Mouse (Mus musculus): ENCODE data around the gene Ccl7. TPM values are rescaled to one million over a fixed set of nuclear protein-coding genes. Genes with fewer than 3 reads are reported as not detected.
A peak's percentile ranks its signal among the peaks of the same experiment; 100 is the strongest.

Ccl7 gene
- polyA plus RNA-seq, 1 experiment from 2014 or later, result 1.9 TPM

DNA sequence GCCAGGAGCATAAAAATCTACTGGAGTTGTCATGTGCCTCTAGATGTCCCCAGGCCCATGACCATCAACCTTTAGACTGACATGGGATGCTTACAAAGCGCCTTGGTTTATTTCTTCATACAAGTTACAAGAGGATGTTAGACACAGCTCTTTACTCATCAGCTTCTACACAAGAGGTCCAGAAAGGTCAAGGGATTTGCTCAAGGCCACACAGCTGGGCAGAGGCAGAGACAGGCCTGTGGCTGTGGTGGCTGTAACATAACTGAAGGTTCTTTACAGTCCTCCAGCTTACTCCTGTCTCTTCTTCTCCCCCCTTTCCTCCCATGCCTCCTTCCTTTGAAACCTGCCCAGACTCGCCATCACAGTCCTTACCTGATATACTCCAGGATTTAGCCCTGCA lies 15.3 kb upstream of the Ccl7 start:
- Histone ChIP-seq H3K9ac (no peak overlapping the region), H3K9me3 (ENCODE audit: control insufficient read depth, low read length) (no peaks in the 10 kb centered on the region), H3K4me2 (replicated peaks) (no peak overlapping the region), H3K36me3 (replicated peaks; ENCODE audit: control insufficient read depth, insufficient read depth) (no peaks in the 10 kb centered on the region), H3K4me3 (replicated peaks; ENCODE audit: low read length) (no peak overlapping the region), H3K4me1 (replicated peaks; ENCODE audit: control insufficient read depth, insufficient read depth, low read length) (peaks cover under 1% of the 10 kb centered on the region; the same call in 1 of the 2 replicates), H3K27me3 (ENCODE audit: control insufficient read depth, insufficient read depth, low read length) (no peaks in the 10 kb centered on the region), H3K27ac (no peak overlapping the region)
- WGBS, result 83% methylated on average over 2 of the region's 2 CpGs
- ATAC-seq (ENCODE audit: low FRiP score) (no peak), DNase-seq (ENCODE audit: low spot score) (no peak)

DNA sequence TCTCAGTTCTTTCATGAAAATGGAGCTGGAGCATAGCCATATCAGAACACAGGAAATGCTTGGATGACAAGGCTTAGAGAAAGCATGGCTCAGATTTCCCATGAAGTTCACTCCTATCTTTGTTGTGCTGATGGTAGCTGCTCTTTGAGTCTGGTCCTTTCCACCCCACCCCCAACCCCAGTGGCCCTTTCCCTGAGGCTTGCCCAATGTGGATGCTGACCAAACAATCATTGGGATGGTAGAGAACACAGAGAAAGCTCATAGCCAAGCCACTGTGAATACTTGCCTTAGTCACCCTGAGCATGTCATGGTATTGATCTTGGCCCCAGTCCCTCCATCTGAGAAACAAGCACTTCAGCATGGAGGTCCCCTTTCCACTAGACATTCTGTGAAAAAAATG lies 13.4 kb upstream of the Ccl7 start:
- Histone ChIP-seq H3K36me3 (replicated peaks; ENCODE audit: control insufficient read depth, insufficient read depth) (no peaks in the 10 kb centered on the region), H3K27me3 (ENCODE audit: control insufficient read depth, insufficient read depth, low read length) (no peaks in the 10 kb centered on the region), H3K4me1 (replicated peaks; ENCODE audit: control insufficient read depth, insufficient read depth, low read length) (peaks cover 3% of the 10 kb centered on the region; the same call in 1 of the 2 replicates), H3K4me3 (replicated peaks; ENCODE audit: low read length) (no peak overlapping the region), H3K9me3 (ENCODE audit: control insufficient read depth, low read length) (no peaks in the 10 kb centered on the region), H3K27ac (0 out of 2 replicates have a peak overlapping the region, but pooled peaks have one; percentile 16), H3K4me2 (replicated peaks) (no peak overlapping the region), H3K9ac (no peak overlapping the region)
- ATAC-seq (ENCODE audit: low FRiP score) (no peak), DNase-seq (ENCODE audit: low spot score) (no peak)

DNA sequence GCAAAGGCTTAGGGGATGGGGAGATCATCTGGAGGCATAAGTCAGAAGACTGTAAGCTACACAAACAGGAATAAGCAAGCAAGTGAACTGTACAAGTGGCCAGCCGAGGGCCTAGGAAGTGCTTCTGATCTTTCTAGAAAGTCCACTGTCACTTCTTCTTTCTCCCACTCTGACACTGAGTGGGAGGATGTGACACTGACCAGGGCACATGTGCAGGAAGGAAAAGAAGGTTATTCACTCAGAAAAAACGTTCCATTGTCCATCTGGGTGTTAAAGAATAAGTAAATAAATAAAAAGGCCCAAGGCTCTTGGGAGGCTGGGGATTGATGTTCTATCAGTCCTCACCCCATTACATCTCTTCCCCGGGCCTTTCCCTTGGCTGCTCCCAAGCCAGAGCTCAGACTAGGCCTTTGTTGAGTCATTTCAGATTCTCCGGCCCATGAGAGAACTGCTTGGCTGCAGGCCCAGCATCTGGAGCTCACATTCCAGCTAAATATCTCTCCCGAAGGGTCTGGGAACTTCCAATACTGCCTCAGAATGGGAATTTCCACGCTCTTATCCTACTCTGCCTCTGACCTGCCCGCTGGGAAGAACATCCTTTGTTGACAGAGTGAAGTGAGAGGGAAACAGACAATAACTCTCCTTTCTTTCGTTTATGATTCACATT lies 12.7 kb upstream of the Ccl7 start:
- H3K27ac ChIP-seq, result 0 out of 2 replicates have a peak overlapping the region, but pooled peaks have one; percentile 16
- ATAC-seq (ENCODE audit: low FRiP score), result no peak
- no peak overlapping the region for H3K9ac ChIP-seq
- no peaks in the 10 kb centered on the region for H3K27me3 ChIP-seq (ENCODE audit: control insufficient read depth, insufficient read depth, low read length)
- H3K36me3 ChIP-seq (replicated peaks; ENCODE audit: control insufficient read depth, insufficient read depth), result no peaks in the 10 kb centered on the region
- no peak overlapping the region for H3K4me2 ChIP-seq (replicated peaks)
- DNase-seq (ENCODE audit: low spot score), result peak; percentile 61
- WGBS, result 29% methylated on average over 8 of the region's 8 CpGs
- peaks cover 3% of the 10 kb centered on the region; the same call in 1 of the 2 replicates for H3K4me1 ChIP-seq (replicated peaks; ENCODE audit: control insufficient read depth, insufficient read depth, low read length)
- H3K4me3 ChIP-seq (replicated peaks; ENCODE audit: low read length), result no peak overlapping the region
- no peaks in the 10 kb centered on the region for H3K9me3 ChIP-seq (ENCODE audit: control insufficient read depth, low read length)

DNA sequence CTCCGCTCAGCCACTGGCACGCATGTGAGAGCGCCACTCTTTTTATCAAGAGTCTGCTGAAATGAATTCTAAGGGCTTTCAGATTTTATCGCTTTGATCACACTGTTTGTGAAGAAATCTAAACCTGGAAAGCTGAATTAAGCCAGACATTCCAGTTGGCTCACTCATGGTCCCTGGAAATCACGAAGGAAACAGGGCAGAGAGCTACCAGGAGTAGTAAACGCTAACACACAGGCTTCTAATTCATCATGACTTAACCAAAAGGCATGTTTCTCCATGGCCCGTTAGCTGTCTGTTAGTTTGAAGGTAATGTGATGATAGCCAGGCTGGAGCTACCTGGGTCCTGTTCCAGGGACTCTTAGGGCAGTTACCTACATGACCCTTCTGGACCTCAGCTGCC lies 11.1 kb upstream of the Ccl7 start:
- H3K9me3 ChIP-seq (ENCODE audit: control insufficient read depth, low read length), result no peaks in the 10 kb centered on the region
- H3K27me3 ChIP-seq (ENCODE audit: control insufficient read depth, insufficient read depth, low read length), result no peaks in the 10 kb centered on the region
- no peak overlapping the region for H3K4me2 ChIP-seq (replicated peaks)
- H3K4me1 ChIP-seq (replicated peaks; ENCODE audit: control insufficient read depth, insufficient read depth, low read length), result peaks cover 3% of the 10 kb centered on the region; the same call in 1 of the 2 replicates
- no peaks in the 10 kb centered on the region for H3K36me3 ChIP-seq (replicated peaks; ENCODE audit: control insufficient read depth, insufficient read depth)
- WGBS, result 92% methylated on average over 7 of the region's 7 CpGs
- no peak overlapping the region for H3K9ac ChIP-seq
- DNase-seq (ENCODE audit: low spot score), result no peak
- no peak overlapping the region for H3K4me3 ChIP-seq (replicated peaks; ENCODE audit: low read length)
- ATAC-seq (ENCODE audit: low FRiP score), result no peak
- no peak overlapping the region for H3K27ac ChIP-seq

DNA sequence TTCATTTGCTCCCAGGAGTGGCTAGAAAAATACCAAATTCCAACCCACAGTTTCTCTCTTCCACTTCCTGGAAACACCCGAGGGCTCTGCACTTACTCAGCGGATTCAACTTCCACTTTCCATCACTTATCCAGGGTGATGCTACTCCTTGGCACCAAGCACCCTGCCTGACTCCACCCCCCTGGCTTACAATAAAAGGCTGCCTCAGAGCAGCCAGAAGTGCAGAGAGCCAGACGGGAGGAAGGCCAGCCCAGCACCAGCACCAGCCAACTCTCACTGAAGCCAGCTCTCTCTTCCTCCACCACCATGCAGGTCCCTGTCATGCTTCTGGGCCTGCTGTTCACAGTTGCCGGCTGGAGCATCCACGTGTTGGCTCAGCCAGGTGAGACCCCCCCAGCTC lies 10.2 kb upstream of the Ccl7 start, which contains the start of gene Ccl2:
TSS of gene Ccl2 (plus strand) at position 216 of the 400 bp plus-strand sequence.
- ATAC-seq (ENCODE audit: low FRiP score) (0 out of 2 replicates have a peak, but pooled peaks have one; percentile 57), DNase-seq (ENCODE audit: low spot score) (peak; percentile 71)
- Histone ChIP-seq H3K9me3 (ENCODE audit: control insufficient read depth, low read length) (no peaks in the 10 kb centered on the region), H3K27me3 (ENCODE audit: control insufficient read depth, insufficient read depth, low read length) (no peaks in the 10 kb centered on the region), H3K4me3 (replicated peaks; ENCODE audit: low read length) (no peak within 1 kb of the TSS), H3K36me3 (replicated peaks; ENCODE audit: control insufficient read depth, insufficient read depth) (no peaks in the 10 kb centered on the region), H3K9ac (no peak within 1 kb of the TSS), H3K4me1 (replicated peaks; ENCODE audit: control insufficient read depth, insufficient read depth, low read length) (peaks cover 3% of the 10 kb centered on the region; the same call in 1 of the 2 replicates), H3K27ac (no peak within 1 kb of the TSS), H3K4me2 (replicated peaks) (no peak within 1 kb of the TSS)
- WGBS, result 41% methylated on average over 5 of the region's 5 CpGs

DNA sequence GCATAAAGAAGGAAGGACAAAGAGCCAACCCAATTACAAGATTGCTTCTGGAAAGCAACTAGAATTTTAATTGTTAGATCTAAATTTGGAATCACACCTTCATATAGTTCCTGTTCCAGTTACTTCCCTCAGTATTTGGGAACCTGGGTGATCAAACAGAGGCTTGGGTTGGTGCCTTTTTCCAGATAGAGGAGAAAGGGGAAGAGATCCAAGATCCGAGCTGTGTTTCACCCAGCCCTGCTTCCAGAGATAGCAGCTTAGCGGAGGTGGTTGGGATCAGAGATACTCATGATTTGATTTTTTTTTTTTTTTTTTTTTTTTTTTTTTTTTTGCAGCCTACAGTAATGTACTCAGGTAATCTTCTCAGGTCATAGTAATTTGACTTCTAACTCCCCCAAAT lies 9.7 kb upstream of the Ccl7 start:
- WGBS, result 93% methylated on average over 2 of the region's 2 CpGs
- Histone ChIP-seq H3K9me3 (ENCODE audit: control insufficient read depth, low read length) (no peaks in the 10 kb centered on the region), H3K4me2 (replicated peaks) (no peak overlapping the region), H3K27me3 (ENCODE audit: control insufficient read depth, insufficient read depth, low read length) (no peaks in the 10 kb centered on the region), H3K36me3 (replicated peaks; ENCODE audit: control insufficient read depth, insufficient read depth) (no peaks in the 10 kb centered on the region), H3K9ac (no peak overlapping the region), H3K4me1 (replicated peaks; ENCODE audit: control insufficient read depth, insufficient read depth, low read length) (peaks cover 3% of the 10 kb centered on the region; the same call in 1 of the 2 replicates), H3K4me3 (replicated peaks; ENCODE audit: low read length) (no peak overlapping the region), H3K27ac (no peak overlapping the region)
- ATAC-seq (ENCODE audit: low FRiP score) (no peak), DNase-seq (ENCODE audit: low spot score) (no peak)

DNA sequence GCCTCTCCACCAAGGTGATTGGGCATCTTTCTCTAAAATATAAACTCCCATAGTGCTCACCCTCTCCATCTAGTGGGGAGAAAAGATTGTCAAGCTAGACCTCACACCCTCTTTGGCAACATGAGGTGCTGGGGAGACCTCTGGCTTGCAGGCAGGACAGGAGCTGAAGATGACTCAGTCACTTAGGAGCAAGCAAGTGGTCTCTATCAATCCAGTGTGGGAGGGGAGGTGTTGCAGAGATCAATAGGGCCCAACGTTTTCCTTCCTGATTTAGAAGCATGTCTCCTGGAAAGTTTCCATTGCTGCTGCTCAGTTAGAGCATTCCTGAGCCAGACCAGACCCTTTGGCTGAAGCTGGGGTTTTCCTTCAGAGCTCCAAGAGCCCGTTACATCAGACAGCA lies 7.0 kb upstream of the Ccl7 start, which contains the start of gene Gm17268:
TSS of gene Gm17268 (minus strand) at position 28 of the 400 bp plus-strand sequence.
- Histone ChIP-seq H3K27me3 (ENCODE audit: control insufficient read depth, insufficient read depth, low read length) (no peaks in the 10 kb centered on the region), H3K4me2 (replicated peaks) (no peak within 1 kb of the TSS), H3K4me1 (replicated peaks; ENCODE audit: control insufficient read depth, insufficient read depth, low read length) (peaks cover 3% of the 10 kb centered on the region; the same call in 1 of the 2 replicates), H3K27ac (no peak within 1 kb of the TSS), H3K4me3 (replicated peaks; ENCODE audit: low read length) (no peak within 1 kb of the TSS), H3K36me3 (replicated peaks; ENCODE audit: control insufficient read depth, insufficient read depth) (no peaks in the 10 kb centered on the region), H3K9ac (no peak within 1 kb of the TSS), H3K9me3 (ENCODE audit: control insufficient read depth, low read length) (no peaks in the 10 kb centered on the region)
- no peak for ATAC-seq (ENCODE audit: low FRiP score)
- no peak for DNase-seq (ENCODE audit: low spot score)
- WGBS, result 60% methylated on average over 2 of the region's 2 CpGs

DNA sequence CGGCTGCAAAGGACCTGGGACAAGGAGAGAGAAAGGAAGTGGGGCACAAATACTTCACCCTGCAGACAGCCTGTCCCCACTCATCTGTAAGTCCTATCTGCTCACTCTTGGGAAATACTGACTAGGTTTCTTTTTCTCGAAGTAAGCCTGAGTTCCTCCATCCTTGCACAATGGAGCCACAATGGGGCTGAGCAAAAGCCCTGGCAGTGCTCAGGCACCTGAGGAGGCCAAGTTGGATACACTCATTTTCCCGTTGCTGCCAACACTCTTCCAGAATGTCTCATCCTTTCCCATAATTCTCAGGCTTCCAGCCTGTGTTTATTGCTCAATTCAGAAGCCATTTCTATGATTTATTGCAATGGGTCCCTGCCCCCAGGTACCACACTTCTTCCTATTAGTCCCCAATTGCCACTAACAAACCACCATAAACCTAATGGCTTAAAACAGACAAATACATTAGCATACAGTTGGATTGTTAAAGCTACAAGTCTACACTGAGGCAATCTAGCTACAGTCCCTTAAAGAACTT lies 6.3 kb upstream of the Ccl7 start:
- no peaks in the 10 kb centered on the region for H3K9me3 ChIP-seq (ENCODE audit: control insufficient read depth, low read length)
- H3K4me2 ChIP-seq (replicated peaks), result no peak overlapping the region
- no peaks in the 10 kb centered on the region for H3K36me3 ChIP-seq (replicated peaks; ENCODE audit: control insufficient read depth, insufficient read depth)
- DNase-seq (ENCODE audit: low spot score) (no peak), ATAC-seq (ENCODE audit: low FRiP score) (no peak)
- no peaks in the 10 kb centered on the region for H3K27me3 ChIP-seq (ENCODE audit: control insufficient read depth, insufficient read depth, low read length)
- H3K27ac ChIP-seq, result no peak overlapping the region
- 83% methylated on average over 3 of the region's 3 CpGs for WGBS
- no peak overlapping the region for H3K4me3 ChIP-seq (replicated peaks; ENCODE audit: low read length)
- no peak overlapping the region for H3K9ac ChIP-seq
- H3K4me1 ChIP-seq (replicated peaks; ENCODE audit: control insufficient read depth, insufficient read depth, low read length), result peaks cover 3% of the 10 kb centered on the region; the same call in 1 of the 2 replicates

DNA sequence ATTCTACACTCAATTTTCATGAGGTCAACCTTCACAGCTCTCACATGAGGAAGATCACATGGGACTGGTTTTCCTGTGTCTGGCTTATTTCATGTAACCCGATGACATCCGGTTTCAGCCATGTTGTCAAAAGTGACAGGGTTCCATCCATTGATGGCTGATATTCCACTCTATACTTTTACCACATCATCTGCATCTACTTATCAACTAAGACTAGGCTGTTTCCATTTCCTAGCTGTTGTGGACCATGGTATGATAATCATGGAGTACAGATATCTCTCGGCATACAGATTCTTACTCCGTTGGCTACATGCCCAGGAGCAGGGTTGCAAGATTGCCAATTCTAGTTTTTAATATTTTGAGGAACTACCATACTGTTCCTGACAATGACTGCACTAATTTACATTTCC lies 3.8 kb upstream of the Ccl7 start:
- DNase-seq (ENCODE audit: low spot score), result no peak
- H3K4me3 ChIP-seq (replicated peaks; ENCODE audit: low read length), result no peak overlapping the region
- 85% methylated on average over 4 of the region's 4 CpGs for WGBS

More for the DNA sequence above, 3.8 kb upstream of the Ccl7 start:
- no peak overlapping the region for H3K4me2 ChIP-seq (replicated peaks)
- H3K9ac ChIP-seq, result no peak overlapping the region
- no peaks in the 10 kb centered on the region for H3K9me3 ChIP-seq (ENCODE audit: control insufficient read depth, low read length)
- no peaks in the 10 kb centered on the region for H3K27me3 ChIP-seq (ENCODE audit: control insufficient read depth, insufficient read depth, low read length)
- no peak for ATAC-seq (ENCODE audit: low FRiP score)
- H3K36me3 ChIP-seq (replicated peaks; ENCODE audit: control insufficient read depth, insufficient read depth), result no peaks in the 10 kb centered on the region
- no peak overlapping the region for H3K27ac ChIP-seq
- no peaks in the 10 kb centered on the region for H3K4me1 ChIP-seq (replicated peaks; ENCODE audit: control insufficient read depth, insufficient read depth, low read length)
